Mouse (Mus musculus) spleen, embryonic (tissue): ENCODE measurements around the gene Tpk1.

Experiments
- CTCF ChIA-PET: fragments of 350-600 bp; sonication (Branson Sonifier 250); formaldehyde crosslinking; loops from one replicate; lab custom pipeline; 2022; lab: Charles Lee

Tpk1 gene

DNA sequence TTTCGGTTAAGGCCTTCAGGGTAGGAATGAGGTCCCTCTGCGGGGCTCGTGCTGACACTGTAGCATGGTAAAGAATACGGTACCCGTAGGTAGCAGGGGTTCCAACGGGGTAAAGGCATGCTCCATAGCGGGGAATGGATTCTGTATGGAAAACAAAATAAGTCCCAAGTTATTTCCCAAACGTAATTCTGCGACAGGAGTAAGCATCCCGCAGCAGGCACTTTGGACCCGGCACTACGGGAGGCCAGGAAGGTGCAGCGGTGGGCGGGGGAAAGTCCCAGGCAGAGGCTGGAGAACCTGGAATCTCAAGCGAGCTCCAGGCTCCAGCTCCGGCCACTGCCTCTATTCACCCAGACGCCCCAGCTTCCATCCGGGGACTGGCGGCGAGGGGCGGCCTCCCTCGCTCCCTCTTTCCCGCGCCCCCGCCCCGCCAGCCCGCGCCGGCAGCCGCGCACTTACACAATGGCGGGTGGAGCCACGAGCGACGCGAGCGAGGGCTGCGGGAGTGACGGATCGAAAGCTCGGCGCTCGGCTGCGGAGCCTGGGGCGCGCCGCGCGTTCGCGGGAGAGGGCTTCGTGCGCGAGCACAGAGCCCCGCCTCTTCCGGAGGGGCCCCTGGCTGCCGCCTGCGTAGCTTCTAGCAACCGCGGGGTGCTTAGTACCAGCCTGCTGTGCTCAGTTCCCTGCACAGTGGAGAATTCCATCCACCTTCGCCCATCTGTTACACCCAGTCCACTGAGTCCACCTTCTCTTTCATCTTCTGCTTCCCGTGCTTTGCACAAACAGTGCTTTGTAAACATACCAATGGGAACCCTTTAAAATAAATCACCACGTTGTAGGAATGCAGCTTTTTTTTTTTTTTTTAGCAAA, at the start of gene Tpk1:
Gene Tpk1, minus strand, starts transcription at position 602 of the 870 bp plus-strand sequence.
- CTCF ChIA-PET: no interaction called here

DNA sequence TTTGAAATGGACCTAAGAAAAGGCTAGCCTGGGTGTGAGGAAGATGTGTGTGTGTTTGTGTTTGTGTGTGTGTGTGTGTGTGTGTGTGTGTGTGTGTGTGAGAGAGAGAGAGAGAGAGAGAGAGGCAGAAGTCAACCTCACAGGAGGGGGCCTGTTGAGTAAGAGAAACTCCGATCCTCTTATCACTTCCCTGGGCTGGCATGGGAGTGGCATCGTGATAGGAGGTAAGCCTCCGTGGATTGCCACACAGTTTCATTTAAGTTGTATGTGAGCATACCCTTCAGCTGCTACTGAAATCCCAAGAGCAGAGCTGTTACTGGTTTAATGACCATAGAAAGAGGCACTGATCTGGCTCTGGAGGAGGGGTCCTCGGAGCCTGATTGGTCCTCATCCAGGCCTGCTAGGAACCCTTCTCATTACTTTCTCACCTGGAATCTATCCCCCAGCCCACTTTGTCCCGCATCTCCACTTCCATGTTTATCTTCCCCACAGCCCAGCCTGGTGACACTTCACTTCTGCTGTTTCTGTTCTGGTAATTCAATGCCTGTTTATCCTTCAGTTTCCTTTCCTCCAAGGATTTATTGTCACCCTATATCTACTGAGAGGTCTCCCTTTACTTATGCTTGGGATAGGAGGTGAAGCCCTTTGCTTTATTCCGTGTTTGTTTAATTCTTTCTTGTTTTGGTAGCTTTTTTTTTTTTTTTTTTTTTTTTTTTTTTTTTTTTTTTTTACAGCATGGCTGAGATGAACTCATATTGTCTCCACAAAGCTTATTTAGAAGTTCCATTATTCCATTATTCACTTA, 36.9 kb upstream of the Tpk1 start:
- CTCF ChIA-PET: no interaction called here

DNA sequence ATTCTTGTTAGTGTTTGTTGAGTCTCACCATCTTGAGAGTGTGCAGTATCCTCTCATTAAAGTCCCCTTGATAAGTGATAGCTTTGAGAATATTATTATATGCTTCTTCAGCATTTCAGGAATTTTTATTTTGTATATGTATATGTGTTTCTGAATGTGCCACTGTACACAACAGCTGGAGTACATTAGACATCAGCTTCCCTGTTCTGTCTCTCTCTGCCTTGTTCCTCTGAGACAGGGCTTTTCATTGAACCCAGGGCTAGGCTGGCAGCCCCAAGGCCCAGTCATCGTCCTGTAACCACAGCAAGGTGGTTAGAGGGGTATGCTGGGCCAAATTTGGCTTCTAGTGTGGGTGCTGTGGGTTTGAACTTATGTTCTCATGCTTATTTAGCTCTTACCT, 25.8 kb upstream of the Tpk1 start:
- CTCF ChIA-PET: no interaction called here

DNA sequence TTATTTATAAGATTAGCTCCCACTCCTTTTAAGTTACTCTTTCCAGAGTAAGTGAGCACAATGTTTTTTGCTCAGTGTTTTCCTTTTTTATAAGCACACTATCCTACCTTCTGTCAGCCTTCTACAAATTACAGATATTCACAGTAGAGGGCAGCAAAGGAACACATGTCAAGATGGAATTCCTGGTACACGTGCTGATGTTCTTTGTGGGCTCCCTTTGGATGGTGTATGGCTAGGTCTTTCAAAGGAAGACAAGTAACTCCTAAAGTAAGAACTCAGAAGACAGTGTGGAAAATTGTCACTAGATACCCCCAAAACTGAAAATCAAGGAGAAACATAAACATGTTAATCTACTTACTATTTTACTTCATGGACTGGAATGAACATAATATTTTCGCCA, 19.9 kb upstream of the Tpk1 start:
- CTCF ChIA-PET: no interaction called here

- CTCF ChIA-PET: no interaction called here
These were observed 16.5 kb upstream of the Tpk1 start for GRCm38 (mm10) chr6:43682535-43682934.

GRCm38 (mm10) chr6:43678689-43679212, 12.7 kb upstream of the Tpk1 start:
- CTCF ChIA-PET: no interaction called here

DNA sequence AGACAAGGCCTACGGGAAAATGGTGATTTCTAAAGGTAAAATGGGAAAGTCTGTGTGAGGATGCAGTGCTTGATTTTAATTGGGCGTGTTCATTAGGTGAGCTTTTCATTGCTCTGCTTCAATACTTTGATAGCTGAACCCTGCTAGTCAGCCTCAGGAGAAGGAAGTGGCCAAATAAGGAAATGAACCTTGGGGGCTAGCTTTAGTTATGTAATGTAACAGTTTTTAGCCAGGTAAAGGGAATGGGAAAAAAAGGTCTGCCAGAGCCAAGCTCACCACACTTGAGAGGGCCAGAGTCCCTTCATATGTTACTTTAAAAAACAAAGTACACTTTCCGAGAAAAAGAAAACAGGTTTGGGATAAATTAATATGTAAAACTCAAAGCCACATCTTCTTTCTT, 11.5 kb upstream of the Tpk1 start:
- CTCF ChIA-PET: no interaction called here

GRCm38 (mm10) chr6:43676139-43676538, 10.1 kb upstream of the Tpk1 start:
- CTCF ChIA-PET: interaction anchor here (0.5 to 0.6 kb wide), 2 partner anchors 51 to 207 kb away, joined by 5 to 8 read pairs; no protein-coding TSS in a partner anchor

GRCm38 (mm10) chr6:43674986-43675760, 9.1 kb upstream of the Tpk1 start:
- CTCF ChIA-PET: interaction anchor here (0.6 kb wide), 2 partner anchors 126 to 206 kb away, joined by 5 to 10 read pairs; no protein-coding TSS in a partner anchor

GRCm38 (mm10) chr6:43670939-43671338, 4.9 kb upstream of the Tpk1 start:
- CTCF ChIA-PET: no interaction called here

DNA sequence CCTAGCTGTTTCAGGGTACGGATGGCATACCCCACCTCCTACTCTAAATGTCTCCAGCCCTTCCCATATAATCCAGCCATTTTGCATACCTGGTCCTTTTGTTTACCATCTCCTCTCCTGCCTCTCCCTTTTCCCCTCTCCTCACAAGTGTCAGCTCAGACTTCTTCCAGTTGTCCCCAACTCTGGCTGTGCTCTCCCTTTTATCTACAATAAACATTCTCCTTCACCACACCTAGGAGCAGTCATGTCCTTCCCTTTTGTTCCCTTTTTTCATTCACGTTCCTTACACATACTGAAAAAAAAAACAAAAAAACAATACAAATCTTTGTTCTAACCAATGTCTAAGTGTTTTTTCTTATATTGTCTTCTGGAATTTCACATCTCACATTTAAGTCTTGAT, 1.6 kb upstream of the Tpk1 start:
- CTCF ChIA-PET: no interaction called here

GRCm38 (mm10) chr6:43666611-43667400, 728 bp upstream of the Tpk1 start:
- CTCF ChIA-PET: no interaction called here

DNA sequence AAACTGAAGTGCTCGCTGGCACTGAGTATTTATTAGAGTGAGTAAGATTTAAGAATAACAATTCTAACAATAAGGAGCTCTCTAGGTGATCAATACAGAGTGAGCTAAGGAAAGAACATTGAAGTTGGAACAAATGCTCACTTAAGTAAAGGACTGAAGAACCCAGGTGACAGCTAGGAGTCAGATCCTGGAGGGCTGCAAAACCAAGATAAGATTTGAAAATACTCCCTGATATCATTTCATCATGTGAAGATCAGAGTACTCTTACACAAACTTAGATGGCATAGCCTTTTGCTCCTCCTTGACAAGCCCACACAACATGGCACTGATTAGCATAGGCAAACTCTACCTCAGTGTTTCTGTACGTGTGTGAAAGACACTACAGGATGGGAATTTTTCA, 4.3 kb downstream of the Tpk1 start:
- CTCF ChIA-PET: no interaction called here

DNA sequence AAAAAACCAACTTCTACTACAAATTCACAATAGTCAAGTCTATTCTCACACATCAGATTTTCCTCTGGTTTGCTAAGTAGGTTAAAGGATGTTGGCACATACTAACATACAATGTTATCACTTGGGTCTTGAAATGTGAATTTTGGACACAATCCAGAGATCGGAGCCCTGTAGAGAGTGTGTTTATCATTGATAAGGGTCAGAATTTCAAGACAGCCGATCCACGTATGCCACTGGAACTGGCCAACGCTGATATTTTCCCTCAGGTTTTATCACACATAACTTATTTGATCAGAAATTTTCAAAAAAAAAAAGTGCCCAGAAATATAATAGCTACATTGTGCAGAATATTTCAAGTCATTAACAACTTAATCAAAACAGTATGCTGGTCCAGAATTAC, 7.8 kb downstream of the Tpk1 start:
- CTCF ChIA-PET: no interaction called here

DNA sequence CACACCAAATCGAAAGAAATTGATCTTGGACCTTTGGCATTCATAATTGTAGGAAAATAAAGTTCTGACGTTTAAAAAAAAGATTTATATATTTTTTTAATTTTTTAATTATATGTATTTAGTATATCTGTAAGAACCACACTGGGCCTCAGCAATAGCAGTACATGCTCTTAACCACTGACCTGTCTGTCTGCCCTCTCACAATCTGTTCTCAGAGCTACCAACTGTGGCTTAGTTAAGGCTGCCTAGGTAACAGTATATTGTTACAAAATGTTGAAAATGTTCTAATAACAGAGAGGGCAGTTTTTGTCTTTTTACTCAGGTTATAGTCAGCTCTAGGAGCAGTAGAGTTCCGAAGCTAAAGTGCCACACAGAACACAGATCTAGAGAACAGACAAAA, 8.2 kb downstream of the Tpk1 start:
- CTCF ChIA-PET: no interaction called here

- CTCF ChIA-PET: no interaction called here
These were observed 11.1 kb downstream of the Tpk1 start for GRCm38 (mm10) chr6:43654876-43655456.

- CTCF ChIA-PET: no interaction called here
These were observed 16.6 kb downstream of the Tpk1 start for GRCm38 (mm10) chr6:43649516-43649915.

DNA sequence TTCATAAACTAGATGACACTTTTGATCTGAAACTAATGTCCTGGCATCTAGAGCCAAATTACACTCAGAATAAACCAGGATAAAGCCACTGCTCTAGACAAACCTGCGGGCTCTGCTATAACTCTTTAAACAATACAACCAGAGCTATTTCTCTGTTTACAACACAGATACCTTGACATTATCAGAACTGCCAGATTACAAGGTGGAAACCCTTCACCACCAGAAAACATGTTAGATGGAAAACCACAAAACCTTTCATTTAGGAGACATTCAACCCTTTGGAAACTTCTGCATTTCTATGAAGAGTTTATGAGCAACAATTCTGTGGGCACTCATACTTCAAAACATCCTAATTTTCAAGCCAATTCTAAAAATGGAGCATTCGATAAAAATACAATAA, 20.4 kb downstream of the Tpk1 start:
- CTCF ChIA-PET: no interaction called here

- CTCF ChIA-PET: no interaction called here
These were observed 21.0 kb downstream of the Tpk1 start for GRCm38 (mm10) chr6:43645105-43645504.

GRCm38 (mm10) chr6:43643718-43644117, 22.4 kb downstream of the Tpk1 start:
- CTCF ChIA-PET: no interaction called here
